Mouse (Mus musculus): ENCODE data around the gene Gm13090. TPM values are rescaled to one million over a fixed set of nuclear protein-coding genes. Genes with fewer than 3 reads are reported as not detected.

Gm13090 gene
- polyA plus RNA-seq, 1 experiment from 2014 or later, result not detected

- DNase-seq (no peak), ATAC-seq (ENCODE audit: low read depth) (no peak)
- Histone ChIP-seq H3K36me3 (no peaks in the 10 kb centered on the region), H3K9me3 (replicated peaks) (no peaks in the 10 kb centered on the region), H3K4me3 (replicated peaks) (no peak overlapping the region), H3K4me2 (no peak overlapping the region), H3K27ac (no peak overlapping the region), H3K9ac (no peak overlapping the region), H3K27me3 (peaks cover 33% of the 10 kb centered on the region), H3K4me1 (replicated peaks) (no peaks in the 10 kb centered on the region)
- 9% methylated on average over 19 of the region's 20 CpGs for WGBS (ENCODE audit: insufficient replicate concordance)
These were observed 51.1 kb downstream of the Gm13090 start for GRCm38 (mm10) chr4:151140368-151140982.

Other genes starting within 250 kb of the Gm13090 start
- gene Errfi1, start 235.7 kb upstream of the Gm13090 start, polyA plus RNA-seq (2015; fragmentation: Nextera tagmentation; extraction: Ambion mirVana), result 12.8 and 15.4 TPM in 2 replicates
- gene Park7, start 175.1 kb upstream of the Gm13090 start, polyA plus RNA-seq (2015; fragmentation: Nextera tagmentation; extraction: Ambion mirVana), result 302 and 304 TPM in 2 replicates
- gene Tnfrsf9, start 175.0 kb upstream of the Gm13090 start, polyA plus RNA-seq (2015; fragmentation: Nextera tagmentation; extraction: Ambion mirVana), result 0.17 and 0.20 TPM in 2 replicates
- gene Uts2, start 92.5 kb upstream of the Gm13090 start, polyA plus RNA-seq (2015; fragmentation: Nextera tagmentation; extraction: Ambion mirVana), result not detected in 2 replicates
- gene Per3, start 44.9 kb upstream of the Gm13090 start, polyA plus RNA-seq (2015; fragmentation: Nextera tagmentation; extraction: Ambion mirVana), result 2.6 and 2.7 TPM in 2 replicates
- 43.1 and 47.5 TPM in 2 replicates for gene Vamp3, start 31.6 kb upstream of the Gm13090 start, polyA plus RNA-seq (2015; fragmentation: Nextera tagmentation; extraction: Ambion mirVana)